Mouse (Mus musculus): ENCODE measurements around the gene Serinc5. TPM values are rescaled to one million over a fixed set of nuclear protein-coding genes. Genes with fewer than 3 reads are reported as not detected.
A peak's percentile ranks its signal among the peaks of the same experiment; 100 is the strongest.

Gene Serinc5
- polyA plus RNA-seq, 1 experiment from 2014 or later = 12.4 TPM

GRCm38 (mm10) chr13:92626196-92626595 is 15.3 kb downstream of the Serinc5 start:
- Histone ChIP-seq H3K4me3 (no peak overlapping the region), H3K9ac (no peak overlapping the region), H3K4me1 (no peaks in the 10 kb centered on the region), H3K27me3 (no peaks in the 10 kb centered on the region), H3K4me2 (replicated peaks) (no peak overlapping the region), H3K27ac (no peak overlapping the region), H3K36me3 (no peaks in the 10 kb centered on the region), H3K9me3 (no peaks in the 10 kb centered on the region)
- 83% methylated on average over 1 of the region's 1 CpGs for WGBS
- ATAC-seq (ENCODE audit: insufficient number of reproducible peaks, insufficient read depth, low FRiP score, low TSS enrichment) = no peak

GRCm38 (mm10) chr13:92626725-92627124 is 15.8 kb downstream of the Serinc5 start:
- Histone ChIP-seq H3K9me3 (no peaks in the 10 kb centered on the region), H3K4me2 (replicated peaks) (no peak overlapping the region), H3K36me3 (no peaks in the 10 kb centered on the region), H3K27me3 (no peaks in the 10 kb centered on the region), H3K4me3 (no peak overlapping the region), H3K27ac (no peak overlapping the region), H3K4me1 (no peaks in the 10 kb centered on the region), H3K9ac (no peak overlapping the region)
- 92% methylated on average over 5 of the region's 5 CpGs for WGBS
- no peak for ATAC-seq (ENCODE audit: insufficient number of reproducible peaks, insufficient read depth, low FRiP score, low TSS enrichment)

- H3K27me3 ChIP-seq = no peaks in the 10 kb centered on the region
- no peak overlapping the region for H3K27ac ChIP-seq
- no peak overlapping the region for H3K4me3 ChIP-seq
- H3K4me2 ChIP-seq (replicated peaks) = no peak overlapping the region
- H3K4me1 ChIP-seq = peaks cover 21% of the 10 kb centered on the region
- H3K9me3 ChIP-seq = no peaks in the 10 kb centered on the region
- no peak for ATAC-seq (ENCODE audit: insufficient number of reproducible peaks, insufficient read depth, low FRiP score, low TSS enrichment)
- 84% methylated on average over 3 of the region's 3 CpGs for WGBS
- H3K9ac ChIP-seq = no peak overlapping the region
- H3K36me3 ChIP-seq = no peaks in the 10 kb centered on the region
These were observed 18.6 kb downstream of the Serinc5 start for GRCm38 (mm10) chr13:92629509-92629908.

- WGBS = 83% methylated on average over 4 of the region's 4 CpGs
- Histone ChIP-seq H3K4me1 (peaks cover 32% of the 10 kb centered on the region), H3K9me3 (no peaks in the 10 kb centered on the region)
These were observed 20.6 kb downstream of the Serinc5 start for GRCm38 (mm10) chr13:92631450-92631849.

GRCm38 (mm10) chr13:92632550-92632949 is 21.7 kb downstream of the Serinc5 start:
- H3K36me3 ChIP-seq = no peaks in the 10 kb centered on the region
- WGBS = 29% methylated on average over 4 of the region's 4 CpGs
- H3K27me3 ChIP-seq = no peaks in the 10 kb centered on the region
- no peak overlapping the region for H3K4me2 ChIP-seq (replicated peaks)
- H3K4me1 ChIP-seq = peaks cover 39% of the 10 kb centered on the region
- no peak overlapping the region for H3K4me3 ChIP-seq
- ATAC-seq (ENCODE audit: insufficient number of reproducible peaks, insufficient read depth, low FRiP score, low TSS enrichment) = no peak
- no peak overlapping the region for H3K9ac ChIP-seq
- H3K9me3 ChIP-seq = no peaks in the 10 kb centered on the region
- no peak overlapping the region for H3K27ac ChIP-seq

More at GRCm38 (mm10) chr13:92631450-92631849, 20.6 kb downstream of the Serinc5 start:
- H3K27me3 ChIP-seq = no peaks in the 10 kb centered on the region
- H3K36me3 ChIP-seq = no peaks in the 10 kb centered on the region
- H3K9ac ChIP-seq = no peak overlapping the region
- H3K4me3 ChIP-seq = no peak overlapping the region
- no peak overlapping the region for H3K4me2 ChIP-seq (replicated peaks)
- no peak overlapping the region for H3K27ac ChIP-seq
- ATAC-seq (ENCODE audit: insufficient number of reproducible peaks, insufficient read depth, low FRiP score, low TSS enrichment) = no peak

- H3K9me3 ChIP-seq = no peaks in the 10 kb centered on the region
- WGBS = 29% methylated on average over 2 of the region's 2 CpGs
- H3K27me3 ChIP-seq = no peaks in the 10 kb centered on the region
- ATAC-seq (ENCODE audit: insufficient number of reproducible peaks, insufficient read depth, low FRiP score, low TSS enrichment) = no peak
- H3K36me3 ChIP-seq = no peaks in the 10 kb centered on the region
- 0 out of 2 replicates have a peak overlapping the region, but pooled peaks have one; percentile 87 for H3K27ac ChIP-seq
- H3K4me3 ChIP-seq = no peak overlapping the region
- peaks cover 50% of the 10 kb centered on the region for H3K4me1 ChIP-seq
- no peak overlapping the region for H3K4me2 ChIP-seq (replicated peaks)
- no peak overlapping the region for H3K9ac ChIP-seq
These were observed 24.1 kb downstream of the Serinc5 start for GRCm38 (mm10) chr13:92635040-92635439.

GRCm38 (mm10) chr13:92636226-92636909 is 25.5 kb downstream of the Serinc5 start:
- no peak overlapping the region for H3K4me3 ChIP-seq
- 45% methylated on average over 6 of the region's 6 CpGs for WGBS
- no peaks in the 10 kb centered on the region for H3K27me3 ChIP-seq
- no peak for ATAC-seq (ENCODE audit: insufficient number of reproducible peaks, insufficient read depth, low FRiP score, low TSS enrichment)
- no peak overlapping the region for H3K9ac ChIP-seq
- H3K4me2 ChIP-seq (replicated peaks) = peak overlapping the region; percentile 25; the same call in 1 of the 2 replicates
- H3K27ac ChIP-seq = peak overlapping the region; percentile 87
- H3K36me3 ChIP-seq = no peaks in the 10 kb centered on the region
- H3K4me1 ChIP-seq = peaks cover 50% of the 10 kb centered on the region
- no peaks in the 10 kb centered on the region for H3K9me3 ChIP-seq

GRCm38 (mm10) chr13:92636910-92637275 is 26.0 kb downstream of the Serinc5 start:
- peaks cover 50% of the 10 kb centered on the region for H3K4me1 ChIP-seq
- no peak overlapping the region for H3K9ac ChIP-seq
- H3K27me3 ChIP-seq = no peaks in the 10 kb centered on the region
- no peaks in the 10 kb centered on the region for H3K9me3 ChIP-seq
- H3K27ac ChIP-seq = peak overlapping the region; percentile 87
- no peak overlapping the region for H3K4me3 ChIP-seq
- peak overlapping the region; percentile 30; the same call in 1 of the 2 replicates for H3K4me2 ChIP-seq (replicated peaks)
- H3K36me3 ChIP-seq = no peaks in the 10 kb centered on the region
- peak; percentile 80 for ATAC-seq (ENCODE audit: insufficient number of reproducible peaks, insufficient read depth, low FRiP score, low TSS enrichment)
- under 1% methylated on average over 7 of the region's 7 CpGs for WGBS

- Histone ChIP-seq H3K9ac (no peak overlapping the region), H3K27ac (no peak overlapping the region)
- no peak for ATAC-seq (ENCODE audit: insufficient number of reproducible peaks, insufficient read depth, low FRiP score, low TSS enrichment)
These were observed 28.5 kb downstream of the Serinc5 start for GRCm38 (mm10) chr13:92639093-92640014.

GRCm38 (mm10) chr13:92644199-92644598 is 33.3 kb downstream of the Serinc5 start:
- no peak overlapping the region for H3K27ac ChIP-seq
- no peaks in the 10 kb centered on the region for H3K27me3 ChIP-seq
- no peak overlapping the region for H3K4me3 ChIP-seq
- H3K4me2 ChIP-seq (replicated peaks) = no peak overlapping the region
- no peak overlapping the region for H3K9ac ChIP-seq
- H3K9me3 ChIP-seq = no peaks in the 10 kb centered on the region
- H3K4me1 ChIP-seq = peaks cover 15% of the 10 kb centered on the region; the same call in 1 of the 2 replicates
- no peak for ATAC-seq (ENCODE audit: insufficient number of reproducible peaks, insufficient read depth, low FRiP score, low TSS enrichment)
- 81% methylated on average over 3 of the region's 3 CpGs for WGBS
- H3K36me3 ChIP-seq = no peaks in the 10 kb centered on the region

More at GRCm38 (mm10) chr13:92639093-92640014, 28.5 kb downstream of the Serinc5 start:
- Histone ChIP-seq H3K4me1 (peaks cover 29% of the 10 kb centered on the region), H3K9me3 (no peaks in the 10 kb centered on the region), H3K4me3 (no peak overlapping the region), H3K4me2 (replicated peaks) (no peak overlapping the region), H3K36me3 (no peaks in the 10 kb centered on the region), H3K27me3 (no peaks in the 10 kb centered on the region)
- 59% methylated on average over 12 of the region's 12 CpGs for WGBS

- Histone ChIP-seq H3K9me3 (no peaks in the 10 kb centered on the region), H3K4me2 (replicated peaks) (no peak overlapping the region), H3K36me3 (no peaks in the 10 kb centered on the region), H3K4me3 (no peak overlapping the region), H3K27me3 (no peaks in the 10 kb centered on the region), H3K4me1 (peaks cover 10% of the 10 kb centered on the region; the same call in 1 of the 2 replicates), H3K27ac (no peak overlapping the region), H3K9ac (no peak overlapping the region)
- 46% methylated on average over 6 of the region's 6 CpGs for WGBS
- peak; percentile 28; the same call in 1 of the 2 replicates for ATAC-seq (ENCODE audit: insufficient number of reproducible peaks, insufficient read depth, low FRiP score, low TSS enrichment)
These were observed 33.9 kb downstream of the Serinc5 start for GRCm38 (mm10) chr13:92644753-92645152.
